Mouse (Mus musculus) activated CD4-positive, CD25-positive, alpha-beta regulatory T cell, adult 4 months (primary cell): ENCODE results near the gene Hist1h3e. TPM values are rescaled to one million over a fixed set of nuclear protein-coding genes. Genes with fewer than 3 reads are reported as not detected.
"Not testable (repeated sequence)": the region's sequence is repeated elsewhere in the genome, so short reads cannot be mapped to it uniquely, and the experiment has no call there.

ENCODE experiments used
- ATAC-seq: one replicate; pipeline ENCODE4 v1.8.0; 2017
- polyA plus RNA-seq, 2 experiments: library from polyadenylated mRNA; unstranded; fragments of 100-300 nt; shearing (Covaris generic); gene quantifications; one replicate each; pipeline ENCODE4 v1.2.1; 2017

The Hist1h3e gene
- polyA plus RNA-seq, 2 experiments from 2014 or later = 0.86 to 1.6 TPM

GRCm38 (mm10) chr13:23582219-23583056 is 20.3 kb upstream of the Hist1h3e start:
- no peak for ATAC-seq

- peak; percentile 62 for ATAC-seq
Measured at GRCm38 (mm10) chr13:23581408-23582218, 19.4 kb upstream of the Hist1h3e start, which contains the start of gene Hist1h4d. Hist1h4d (plus strand) TSS chr13:23581598.

GRCm38 (mm10) chr13:23577835-23578234 is 15.7 kb upstream of the Hist1h3e start:
- ATAC-seq = no peak

- ATAC-seq = no peak
Measured at GRCm38 (mm10) chr13:23576906-23577639, 14.9 kb upstream of the Hist1h3e start.

- ATAC-seq = no peak
Measured at GRCm38 (mm10) chr13:23576351-23576881, 14.2 kb upstream of the Hist1h3e start.

GRCm38 (mm10) chr13:23575864-23576313 is 13.7 kb upstream of the Hist1h3e start:
- ATAC-seq = not testable (repeated sequence)

GRCm38 (mm10) chr13:23575271-23575851 is 13.2 kb upstream of the Hist1h3e start, which contains the start of gene Hist1h3d:
Hist1h3d (plus strand) TSS chr13:23575763.
- peak; percentile 30 for ATAC-seq

- ATAC-seq = not testable (repeated sequence)
Measured at GRCm38 (mm10) chr13:23574546-23575170, 12.5 kb upstream of the Hist1h3e start.

- peak; percentile 75 for ATAC-seq
Measured at GRCm38 (mm10) chr13:23573898-23574524, 11.8 kb upstream of the Hist1h3e start, which contains the start of the genes Hist1h2bf and Hist1h2ad. Hist1h2bf (minus strand) TSS chr13:23574196. Hist1h2ad (plus strand) TSS chr13:23574381.

- not testable (repeated sequence) for ATAC-seq
Measured at GRCm38 (mm10) chr13:23573034-23573897, 11.1 kb upstream of the Hist1h3e start.

- no peak for ATAC-seq
Measured at GRCm38 (mm10) chr13:23572218-23573033, 10.3 kb upstream of the Hist1h3e start.

- ATAC-seq = not testable (repeated sequence)
Measured at GRCm38 (mm10) chr13:23571504-23572217, 9.5 kb upstream of the Hist1h3e start.

GRCm38 (mm10) chr13:23571022-23571503 is 8.9 kb upstream of the Hist1h3e start, which contains the start of the genes Hist1h2ae and Hist1h2bg:
Hist1h2ae (minus strand) TSS chr13:23571220.
Hist1h2bg (plus strand) TSS chr13:23571396.
- peak; percentile 83 for ATAC-seq

- peak; percentile 9 for ATAC-seq
Measured at GRCm38 (mm10) chr13:23570261-23571021, 8.3 kb upstream of the Hist1h3e start.

GRCm38 (mm10) chr13:23564482-23564881 is 2.3 kb upstream of the Hist1h3e start:
- ATAC-seq = no peak

- ATAC-seq = no peak
Measured at GRCm38 (mm10) chr13:23562699-23563462, 712 bp upstream of the Hist1h3e start.
